In genomic region chr10:117446776-117447175, GRCm38 (mm10) we compare ENCODE assay signal across 14 mouse cellular contexts.
DNase-seq lines count a peak whose midpoint lies in the region; ATAC-seq and TF ChIP-seq lines count a peak whose summit lies in the region.
"Had no signal": no experiment of that assay in that cellular context is flagged by ENCODE, and none has a peak within 500 bp of the region (broad histone marks: within the 10 kb centered on the region; RNA-seq: fewer than 3 reads in every experiment).

No protein-coding gene starts in this region.

- no peaks in the 10 kb centered on the region for H3K36me3 ChIP-seq in CH12.LX (replicated peaks in 1 of 2; ENCODE audit: control insufficient read depth in 1 of 2, insufficient read depth in 1 of 2, low read length in 1 of 2)
- H3K36me3 ChIP-seq in neural tube, embryonic 15.5 days: no peaks in the 10 kb centered on the region
- H3K36me3 ChIP-seq: embryonic facial prominence, embryonic 10.5 days; embryonic facial prominence, embryonic 12.5 days; forebrain, embryonic 12.5 days had no signal

- no peak for ATAC-seq in neural tube, embryonic 15.5 days (ENCODE audit: low FRiP score)
- ATAC-seq: CD4-positive, CD25-positive, alpha-beta regulatory T cell, adult 4 months; forebrain, embryonic 14.5 days had no signal

- H3K27ac ChIP-seq in layer of hippocampus, adult 2 months: peak overlapping the region; percentile 48; the same call in 1 of the 2 replicates
- no peak overlapping the region for H3K27ac ChIP-seq in CH12.LX (ENCODE audit: insufficient read depth, low read depth)
- H3K27ac ChIP-seq in neural tube, embryonic 15.5 days (replicated peaks): no peak overlapping the region
- H3K27ac ChIP-seq: embryonic facial prominence, embryonic 10.5 days; embryonic facial prominence, embryonic 12.5 days; forebrain, embryonic 12.5 days had no signal

- no peak for TF ChIP-seq CTCF in layer of hippocampus, adult 2 months (conservative IDR thresholded peaks at IDR 0.05)
- no peak for TF ChIP-seq CTCF in CH12.LX (conservative IDR thresholded peaks at IDR 0.05 in 1 of 2, IDR thresholded peaks at IDR 0.05 in 1 of 2; ENCODE audit: low read depth in 2 of 2, low read length in 2 of 2)

- TF ChIP-seq RAD21 in CH12.LX (IDR thresholded peaks at IDR 0.05; ENCODE audit: low read depth, low read length): no peak

- H3K4me1 ChIP-seq in CH12.LX (ENCODE audit: control insufficient read depth in 1 of 2, insufficient read depth in 2 of 2): peaks cover 0 to 8% of the 10 kb centered on the region in 2 experiments; a peak in 1 of 4 replicates
- no peaks in the 10 kb centered on the region for H3K4me1 ChIP-seq in neural tube, embryonic 15.5 days
- H3K4me1 ChIP-seq: embryonic facial prominence, embryonic 12.5 days had no signal

- H3K79me2 ChIP-seq in CH12.LX (replicated peaks; ENCODE audit: control insufficient read depth, extremely low read depth, insufficient read depth, poor library complexity, severe bottlenecking): no peaks in the 10 kb centered on the region

- in situ Hi-C loops in CH12.LX (cut with MboI; ENCODE audit: low pct_ligation_motif_present, low pct_unique_long_range_greater_than_20kb, low sequenced_read_pairs): loop anchor here (25.0 kb wide), 1 partner anchor 184 kb away; no protein-coding TSS in a partner anchor

- peaks cover 5% of the 10 kb centered on the region for H3K9me3 ChIP-seq in CH12.LX (replicated peaks; ENCODE audit: low read length)
- H3K9me3 ChIP-seq in neural tube, embryonic 15.5 days (replicated peaks): no peaks in the 10 kb centered on the region

- no peak for DNase-seq in layer of hippocampus, adult 2 months (ENCODE audit: low spot score in 2 of 2)
- no peak for DNase-seq in layer of hippocampus, adult 9-11 months
- peak; percentile 96 for DNase-seq in 3T3-L1 (ENCODE audit: low read depth, low spot score)
- no peak for DNase-seq in CH12.LX (ENCODE audit: extremely low read depth)
- DNase-seq in kidney, adult 18-20 months: no peak
- DNase-seq: adrenal gland, adult 8-10 months; adrenal gland, postnatal 36 days; B cell, adult 2 months had no signal

- dilution Hi-C loops in CH12.LX (cut with MboI; ENCODE audit: extremely low pct_ligation_motif_present, extremely low pct_unique_long_range_greater_than_20kb, low sequenced_read_pairs): no loop called here

- no peaks in the 10 kb centered on the region for H3K27me3 ChIP-seq in CH12.LX (replicated peaks)
- H3K27me3 ChIP-seq in neural tube, embryonic 15.5 days (replicated peaks): no peaks in the 10 kb centered on the region
- H3K27me3 ChIP-seq: embryonic facial prominence, embryonic 12.5 days; forebrain, embryonic 12.5 days had no signal

- H3K4me2 ChIP-seq in CH12.LX (ENCODE audit: insufficient read depth, low read depth, poor library complexity, severe bottlenecking): peak overlapping the region; percentile 7; the same call in 1 of the 2 replicates
- no peak overlapping the region for H3K4me2 ChIP-seq in neural tube, embryonic 15.5 days
- H3K4me2 ChIP-seq: embryonic facial prominence, embryonic 12.5 days; forebrain, embryonic 12.5 days had no signal

- H3K4me3 ChIP-seq in layer of hippocampus, adult 2 months: no peak overlapping the region
- H3K4me3 ChIP-seq in CH12.LX (replicated peaks in 1 of 3; ENCODE audit: low read depth in 2 of 3, low read length in 2 of 3, poor library complexity in 1 of 3): no peak overlapping the region
- no peak overlapping the region for H3K4me3 ChIP-seq in neural tube, embryonic 15.5 days (replicated peaks)
- H3K4me3 ChIP-seq: embryonic facial prominence, embryonic 10.5 days; embryonic facial prominence, embryonic 12.5 days; forebrain, embryonic 12.5 days had no signal

- WGBS in neural tube, embryonic 15.5 days: 90% methylated on average over 7 of the region's 7 CpGs

- no peak for TF ChIP-seq EP300 in CH12.LX (IDR thresholded peaks at IDR 0.05; ENCODE audit: low read length)

- no peak overlapping the region for H3K9ac ChIP-seq in CH12.LX (ENCODE audit: insufficient read depth, low read depth)
- H3K9ac ChIP-seq in neural tube, embryonic 15.5 days (replicated peaks): no peak overlapping the region
- H3K9ac ChIP-seq: embryonic facial prominence, embryonic 12.5 days; forebrain, embryonic 12.5 days had no signal

- no peak for TF ChIP-seq POLR2A in CH12.LX (IDR thresholded peaks at IDR 0.05; ENCODE audit: low read depth, low read length)

TF ChIP-seq in CH12.LX, 34 proteins besides CTCF, POLR2A, EP300 and RAD21:
- TF ChIP-seq MXI1 (IDR thresholded peaks at IDR 0.05; ENCODE audit: low read depth, low read length) (no peak), ZKSCAN1 (IDR thresholded peaks at IDR 0.05; ENCODE audit: borderline replicate concordance, low read depth, low read length) (no peak), RCOR1 (conservative IDR thresholded peaks at IDR 0.05; ENCODE audit: low read depth, low read length) (no peak), ELF1 (IDR thresholded peaks at IDR 0.05; ENCODE audit: low read depth, low read length) (no peak), UBTF (IDR thresholded peaks at IDR 0.05; ENCODE audit: low read depth, low read length) (no peak), USF1 (IDR thresholded peaks at IDR 0.05; ENCODE audit: low read depth, low read length) (no peak), CHD1 (IDR thresholded peaks at IDR 0.05; ENCODE audit: low read depth, low read length) (no peak), JUN (IDR thresholded peaks at IDR 0.05; ENCODE audit: insufficient read depth, low read depth, low read length) (no peak), MYC (IDR thresholded peaks at IDR 0.05; ENCODE audit: low read depth, low read length) (no peak), POLR2AphosphoS2 (IDR thresholded peaks at IDR 0.05; ENCODE audit: low read depth, low read length) (no peak), USF2 (conservative IDR thresholded peaks at IDR 0.05; ENCODE audit: low read depth, low read length) (no peak), SMC3 (IDR thresholded peaks at IDR 0.05; ENCODE audit: low read depth, low read length) (no peak), ZC3H11A (IDR thresholded peaks at IDR 0.05; ENCODE audit: low read depth, low read length) (no peak)
TF ChIP-seq in CH12.LX: peak in this region for 0.
